Comparison of ENCODE assay signal across 3 mouse cellular contexts in the genomic region with DNA sequence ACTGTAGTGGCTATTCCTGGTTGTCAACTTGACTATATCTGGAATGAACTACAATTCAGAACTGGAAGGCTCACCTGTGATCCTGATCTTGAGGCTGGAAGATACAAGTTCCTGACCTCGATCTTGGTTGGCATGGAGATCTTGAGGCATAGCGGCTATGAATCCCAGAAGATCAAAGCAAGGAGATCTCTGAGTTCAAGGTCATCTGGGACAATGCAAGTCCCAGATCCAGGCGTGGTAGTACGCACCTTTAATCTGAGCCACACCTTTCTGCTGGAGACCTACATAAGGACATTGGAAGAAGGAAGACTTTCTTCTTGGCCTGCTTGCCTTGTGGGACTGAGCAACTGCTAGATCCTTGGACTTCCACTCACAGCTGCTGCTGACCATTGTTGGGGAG.
DNase-seq lines count a peak whose midpoint lies in the region.

No protein-coding gene starts in this region.

- DNase-seq in ES-CJ7 (ENCODE audit: low read depth, low spot score): peak; percentile 63
- DNase-seq in R1 (ENCODE audit: low read depth, low spot score): peak; percentile 73
- DNase-seq in ZHBTc4 (ENCODE audit: low read depth, low spot score): peak; percentile 68
